Mouse (Mus musculus) myocyte (in vitro differentiated cells): ENCODE measurements around the gene Rrp36. TPM values are rescaled to one million over a fixed set of nuclear protein-coding genes. Genes with fewer than 3 reads are reported as not detected.

ENCODE experiments used
- H3K27me3 ChIP-seq: one replicate; pipeline ENCODE4 v1.6.1; 2011; ENCODE audit not compliant: control insufficient read depth, insufficient read depth, insufficient read length
- H3K36me3 ChIP-seq: one replicate; pipeline ENCODE4 v1.6.1; 2011; ENCODE audit not compliant: control insufficient read depth, insufficient read depth
- H3K4me2 ChIP-seq: one replicate; pipeline ENCODE4 v1.6.1; 2011; ENCODE audit warnings: low read depth, control low read depth
- H3K4me3 ChIP-seq: one replicate; pipeline ENCODE4 v1.5.1; 2011; ENCODE audit warnings: mild to moderate bottlenecking, control low read depth, moderate library complexity
- H3K79me2 ChIP-seq: one replicate; pipeline ENCODE4 v1.6.1; 2011; ENCODE audit not compliant: control insufficient read depth, insufficient read depth
- H3ac ChIP-seq: one replicate; pipeline ENCODE4 v1.6.1; 2011; ENCODE audit not compliant: control insufficient read depth, insufficient read length
- CEBPB ChIP-seq: IDR thresholded peaks from 2 replicates; pipeline ENCODE4 v1.6.1; 2011; ENCODE audit warnings: mild to moderate bottlenecking, moderate library complexity; ENCODE audit not compliant: poor library complexity, insufficient read depth, severe bottlenecking
- E2F4 ChIP-seq: IDR thresholded peaks from one replicate; pipeline ENCODE4 v1.6.1; 2011; ENCODE audit warnings: mild to moderate bottlenecking, control low read depth, moderate library complexity; ENCODE audit not compliant: insufficient read depth
- MAX ChIP-seq: IDR thresholded peaks from one replicate; pipeline ENCODE4 v1.6.1; 2011; ENCODE audit warnings: low read depth, mild to moderate bottlenecking, control low read depth
- MYOD1 ChIP-seq, 3 experiments: IDR thresholded peaks; one replicate each; pipeline ENCODE4 v1.6.1; 2011; ENCODE audit warnings: control low read depth in 2 of 3, low read depth in 2 of 3, mild to moderate bottlenecking in 2 of 3, moderate library complexity in 1 of 3; ENCODE audit not compliant: insufficient read length in 2 of 3, control insufficient read depth in 1 of 3
- MYOG ChIP-seq, 3 experiments: IDR thresholded peaks; one replicate each; pipeline ENCODE4 v1.6.1; 2011; ENCODE audit warnings: control low read depth in 2 of 3, low read depth in 2 of 3, mild to moderate bottlenecking in 2 of 3; ENCODE audit not compliant: insufficient read length in 2 of 3, control insufficient read depth in 1 of 3, insufficient read depth in 1 of 3
- POLR2A ChIP-seq: IDR thresholded peaks from one replicate; pipeline ENCODE4 v1.6.1; 2011; ENCODE audit warnings: low read depth, mild to moderate bottlenecking, control low read depth, moderate library complexity; ENCODE audit not compliant: insufficient read length
- POLR2AphosphoS2 ChIP-seq: IDR thresholded peaks from one replicate; pipeline ENCODE4 v1.6.1; 2011; ENCODE audit warnings: low read depth, control low read depth; ENCODE audit not compliant: insufficient read length
- REST ChIP-seq: IDR thresholded peaks from one replicate; pipeline ENCODE4 v1.6.1; 2011; ENCODE audit warnings: mild to moderate bottlenecking, control low read depth, moderate library complexity; ENCODE audit not compliant: insufficient read depth, insufficient read length
- SRF ChIP-seq: IDR thresholded peaks from one replicate; pipeline ENCODE4 v1.6.1; 2011; ENCODE audit warnings: low read depth; ENCODE audit not compliant: control insufficient read depth, insufficient read length
- TCF12 ChIP-seq: IDR thresholded peaks from one replicate; pipeline ENCODE4 v1.6.1; 2011; ENCODE audit warnings: mild to moderate bottlenecking, control low read depth; ENCODE audit not compliant: poor library complexity, insufficient read depth, severe bottlenecking
- TCF3 ChIP-seq: IDR thresholded peaks from one replicate; pipeline ENCODE4 v1.6.1; 2011; ENCODE audit warnings: low read depth, control low read depth; ENCODE audit not compliant: insufficient read length
- USF1 ChIP-seq: IDR thresholded peaks from one replicate; pipeline ENCODE4 v1.6.1; 2011; ENCODE audit warnings: low read depth, mild to moderate bottlenecking, control low read depth, moderate library complexity
- polyA plus RNA-seq: library from polyadenylated mRNA; unstranded; fragments of >200 nt; fragmentation: generic; extraction: Trizol; gene quantifications from one replicate; pipeline ENCODE4 v1.2.1, GENCODE M21; 2012; ENCODE audit warnings: missing spikeins

Gene Rrp36
- polyA plus RNA-seq, result 45.8 TPM

DNA sequence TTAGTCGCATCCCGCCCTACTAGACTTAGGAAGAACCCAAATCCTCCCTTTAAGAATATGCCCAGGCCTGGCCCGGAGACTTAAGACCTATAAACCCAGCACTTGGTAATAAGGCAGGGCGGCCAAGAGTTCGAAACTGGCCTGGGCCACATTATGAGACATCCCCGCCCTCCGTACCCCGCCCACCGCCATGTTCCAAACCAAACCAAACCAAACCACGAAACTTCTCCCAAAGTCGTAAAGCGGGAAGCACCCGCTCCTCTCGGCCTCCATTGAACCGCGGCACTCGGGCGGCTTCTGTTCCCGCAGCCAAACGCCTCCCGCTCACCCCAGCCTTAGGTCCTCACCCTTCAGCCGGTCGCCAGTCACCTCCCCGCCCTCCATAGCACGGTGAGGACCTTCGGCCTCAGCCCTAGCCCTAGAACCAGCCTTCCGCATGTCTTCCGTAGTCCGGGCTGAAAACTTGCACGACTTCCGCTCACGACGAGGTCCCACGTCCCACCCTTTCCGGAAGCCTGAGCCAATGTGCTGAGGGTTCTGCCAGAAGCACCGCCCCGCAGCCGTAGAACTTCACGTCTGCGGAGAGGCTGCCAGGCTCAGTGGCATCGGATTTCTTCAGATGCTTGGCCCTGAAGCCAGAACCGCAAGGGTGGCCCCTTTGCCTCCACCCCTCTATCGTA lies at the start of gene Rrp36:
Gene Rrp36 (minus strand): TSS at position 503 of the 680 bp plus-strand sequence.
- peak within 1 kb of the TSS; percentile 92 for H3K4me2 ChIP-seq
- no peak for TF ChIP-seq USF1
- TF ChIP-seq POLR2A, result peak; percentile 78
- TF ChIP-seq SRF, result peak; percentile 27
- peak; percentile 100 for TF ChIP-seq POLR2AphosphoS2
- TF ChIP-seq MYOG (IDR thresholded peaks at IDR 0.05; ENCODE audit: control insufficient read depth in 1 of 3, insufficient read depth in 1 of 3, insufficient read length in 2 of 3, low read depth in 2 of 3), result no peak

DNA sequence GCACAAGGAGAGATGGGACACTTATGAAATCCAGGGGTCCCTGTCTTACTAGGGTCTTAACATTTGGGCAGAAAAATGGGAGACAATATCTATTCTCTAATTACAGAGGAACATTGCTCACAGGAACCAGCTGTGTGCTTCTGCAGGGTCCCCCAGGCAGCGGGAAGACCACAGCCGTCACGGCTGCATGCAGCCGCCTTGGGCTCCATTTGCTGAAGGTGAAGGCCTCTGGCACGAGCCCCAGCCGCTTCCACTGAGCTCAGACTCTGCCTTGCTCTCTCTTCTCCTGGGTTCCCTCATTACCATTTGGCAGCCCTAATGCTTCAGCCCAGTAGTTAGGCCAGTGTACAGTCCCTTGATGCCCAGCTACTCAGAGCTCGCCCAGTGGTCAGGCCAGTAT lies 46.9 kb upstream of the Rrp36 start:
- TF ChIP-seq TCF3 (no peak), REST (no peak), MYOD1 (IDR thresholded peaks at IDR 0.05; ENCODE audit: control insufficient read depth in 1 of 3, insufficient read length in 2 of 3, low read depth in 2 of 3) (no peak), E2F4 (no peak), POLR2AphosphoS2 (no peak), POLR2A (no peak), CEBPB (no peak), USF1 (no peak), MAX (no peak), MYOG (IDR thresholded peaks at IDR 0.05; ENCODE audit: control insufficient read depth in 1 of 3, insufficient read depth in 1 of 3, insufficient read length in 2 of 3, low read depth in 2 of 3) (no peak), TCF12 (no peak), SRF (no peak)
- Histone ChIP-seq H3K4me3 (no peak overlapping the region), H3K79me2 (no peaks in the 10 kb centered on the region), H3K36me3 (no peaks in the 10 kb centered on the region), H3ac (no peak overlapping the region), H3K4me2 (no peak overlapping the region), H3K27me3 (no peaks in the 10 kb centered on the region)

More for the DNA sequence above, at the start of gene Rrp36:
- H3ac ChIP-seq, result peak within 1 kb of the TSS; percentile 54
- peaks cover 30% of the 10 kb centered on the region for H3K79me2 ChIP-seq
- no peaks in the 10 kb centered on the region for H3K27me3 ChIP-seq
- H3K36me3 ChIP-seq, result peaks cover 16% of the 10 kb centered on the region
- peak within 1 kb of the TSS; percentile 61 for H3K4me3 ChIP-seq

DNA sequence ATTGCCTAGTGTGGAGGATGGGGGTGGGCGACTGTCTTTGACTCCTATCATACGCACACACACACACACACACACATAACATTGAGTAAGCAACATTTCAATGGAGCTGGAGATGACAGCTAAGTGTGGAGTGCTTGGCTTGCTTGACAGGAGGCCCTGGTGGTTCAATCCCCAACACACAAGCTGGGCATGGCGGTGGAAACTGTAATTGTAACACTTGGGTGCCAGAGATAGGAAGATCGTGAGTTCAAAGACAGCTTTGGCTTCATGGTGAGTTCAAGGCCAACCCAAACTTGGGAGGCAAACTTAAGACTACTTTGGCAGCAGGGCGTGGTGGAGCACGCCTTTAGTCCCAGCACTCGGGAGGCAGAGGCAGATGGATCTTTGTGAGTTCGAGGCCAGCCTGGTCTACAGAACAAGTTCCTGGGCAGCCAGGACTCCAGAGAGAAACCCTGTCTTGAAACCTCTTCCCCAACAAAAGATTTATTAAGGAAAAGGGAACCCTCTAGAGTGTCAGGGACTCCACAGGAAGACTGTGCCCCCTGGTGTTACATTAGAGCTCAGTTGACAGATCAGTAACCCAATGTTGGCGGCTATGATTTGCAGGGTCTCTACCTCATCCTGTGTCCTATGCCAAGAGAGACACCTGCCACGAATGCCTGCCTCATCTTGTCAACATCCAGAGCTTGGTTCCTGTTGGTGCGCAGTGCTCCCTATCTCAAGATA lies 40.8 kb upstream of the Rrp36 start:
- peaks cover 12% of the 10 kb centered on the region for H3K36me3 ChIP-seq

DNA sequence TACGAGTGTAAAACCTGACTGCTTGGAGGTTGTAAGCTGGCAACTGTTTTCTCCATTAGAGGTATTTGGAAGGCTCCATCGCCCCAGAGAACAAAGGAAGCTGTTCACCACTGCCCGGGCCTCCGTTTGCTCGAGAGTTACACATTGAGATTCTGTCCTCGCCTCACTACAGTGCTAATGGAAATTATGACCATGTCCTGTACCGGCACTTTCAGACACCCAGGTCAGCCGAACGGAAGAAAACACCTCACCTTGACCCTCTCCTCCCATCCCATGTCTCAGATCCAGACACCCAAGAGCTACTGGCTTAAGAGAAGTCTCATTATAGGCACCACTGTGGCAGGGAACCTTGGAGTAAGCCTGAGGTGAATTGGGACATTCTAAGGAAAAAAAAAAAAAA lies 39.7 kb upstream of the Rrp36 start:
- TF ChIP-seq CEBPB, result no peak
- no peak for TF ChIP-seq REST
- no peak for TF ChIP-seq MAX
- TF ChIP-seq POLR2A, result no peak
- no peak for TF ChIP-seq MYOD1 (IDR thresholded peaks at IDR 0.05; ENCODE audit: control insufficient read depth in 1 of 3, insufficient read length in 2 of 3, low read depth in 2 of 3)
- TF ChIP-seq USF1, result no peak
- TF ChIP-seq SRF, result no peak
- no peak for TF ChIP-seq POLR2AphosphoS2
- no peak for TF ChIP-seq TCF12
- TF ChIP-seq MYOG (IDR thresholded peaks at IDR 0.05; ENCODE audit: control insufficient read depth in 1 of 3, insufficient read depth in 1 of 3, insufficient read length in 2 of 3, low read depth in 2 of 3), result no peak
- TF ChIP-seq E2F4, result no peak
- TF ChIP-seq TCF3, result no peak
- peaks cover 19% of the 10 kb centered on the region for H3K79me2 ChIP-seq
- no peak overlapping the region for H3K4me3 ChIP-seq
- H3K36me3 ChIP-seq, result peaks cover 12% of the 10 kb centered on the region
- H3K27me3 ChIP-seq, result no peaks in the 10 kb centered on the region
- H3K4me2 ChIP-seq, result no peak overlapping the region
- H3ac ChIP-seq, result no peak overlapping the region

More for the DNA sequence above, 40.8 kb upstream of the Rrp36 start:
- H3K4me3 ChIP-seq, result no peak overlapping the region
- H3K27me3 ChIP-seq, result no peaks in the 10 kb centered on the region
- H3K79me2 ChIP-seq, result peaks cover 19% of the 10 kb centered on the region
- H3K4me2 ChIP-seq, result no peak overlapping the region
- no peak overlapping the region for H3ac ChIP-seq
- TF ChIP-seq REST, result no peak
- no peak for TF ChIP-seq E2F4
- no peak for TF ChIP-seq CEBPB
- no peak for TF ChIP-seq TCF12
- no peak for TF ChIP-seq POLR2AphosphoS2
- no peak for TF ChIP-seq USF1
- no peak for TF ChIP-seq SRF
- TF ChIP-seq MYOG (IDR thresholded peaks at IDR 0.05; ENCODE audit: control insufficient read depth in 1 of 3, insufficient read depth in 1 of 3, insufficient read length in 2 of 3, low read depth in 2 of 3), result no peak
- no peak for TF ChIP-seq MYOD1 (IDR thresholded peaks at IDR 0.05; ENCODE audit: control insufficient read depth in 1 of 3, insufficient read length in 2 of 3, low read depth in 2 of 3)
- no peak for TF ChIP-seq MAX
- no peak for TF ChIP-seq TCF3
- no peak for TF ChIP-seq POLR2A
